Mouse (Mus musculus) left cerebral cortex, adult 18-20 months (tissue): ENCODE measurements around the gene Dcps. TPM values are rescaled to one million over a fixed set of nuclear protein-coding genes. Genes with fewer than 3 reads are reported as not detected.
A peak's percentile ranks its signal among the peaks of the same experiment; 100 is the strongest.

ENCODE experiments used
- DNase-seq, 2 experiments: peaks; one replicate each; pipeline ENCODE4 v3.0.0; 2021 to 2022; ENCODE audit warnings: low spot score in 2 of 2, mixed read lengths in 1 of 2
- total RNA-seq, 2 experiments: library from RNA; stranded (reverse); gene quantifications; 2 replicates each; pipeline ENCODE4 v1.2.3; 2021

Dcps gene
- total RNA-seq, 2 experiments from 2014 or later, result 14.7 to 18.6 TPM

DNA sequence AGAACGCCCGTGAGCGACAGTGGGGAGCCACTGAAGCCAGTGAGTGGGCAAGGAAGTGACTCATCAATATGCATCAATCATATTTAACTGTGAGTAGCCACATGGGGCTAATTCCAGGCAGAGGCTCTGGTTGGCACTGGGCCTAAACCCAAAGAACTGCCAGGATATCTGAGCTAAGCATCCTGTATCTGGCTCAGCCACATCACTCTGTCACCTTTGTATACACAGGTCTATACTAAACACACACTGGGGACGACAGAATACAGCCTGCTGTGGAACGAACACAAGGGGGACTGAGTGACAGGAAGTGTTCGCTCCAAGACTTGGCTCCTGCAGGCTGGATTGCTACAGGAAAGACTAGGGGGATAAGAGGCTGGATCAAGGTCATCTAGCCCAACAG is 40.3 kb downstream of the Dcps start:
- no peak for DNase-seq

DNA sequence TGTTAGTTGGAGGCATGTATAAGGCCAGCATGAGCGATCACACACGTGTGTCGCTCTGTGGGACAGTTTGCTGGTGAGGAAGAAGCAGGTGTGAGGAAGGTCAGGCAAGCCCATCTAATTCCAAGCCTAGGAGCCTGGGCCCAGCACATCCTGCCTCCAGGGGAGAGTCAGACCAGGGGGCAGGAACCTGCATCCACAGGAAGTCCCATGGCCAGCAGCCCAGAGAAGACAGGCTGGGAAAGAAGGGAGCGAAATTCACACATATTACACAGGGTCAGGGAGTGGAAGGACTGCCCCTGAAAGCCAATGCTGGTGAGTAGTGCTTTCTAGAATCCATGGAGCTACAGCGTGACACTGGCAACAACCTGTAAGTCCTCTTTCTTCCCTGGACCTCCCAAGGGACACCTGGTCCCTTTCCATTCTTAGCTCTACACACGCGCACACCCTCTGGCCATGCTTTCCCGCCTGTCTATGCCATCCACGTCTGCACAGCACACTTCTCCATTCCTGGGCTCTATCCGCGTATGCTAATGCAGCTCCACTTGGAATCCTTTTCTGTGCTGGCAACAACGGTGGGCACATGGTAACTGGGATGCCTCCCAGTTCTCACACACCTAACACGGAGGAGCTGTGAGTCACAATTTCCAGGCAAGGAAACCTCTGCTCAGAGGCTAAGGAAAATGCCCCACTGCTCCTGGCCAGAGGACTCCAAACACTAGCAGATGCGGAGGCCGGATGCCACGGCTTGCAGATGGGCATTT is 44.0 kb downstream of the Dcps start:
- peak; percentile 63 to 64 for DNase-seq

DNA sequence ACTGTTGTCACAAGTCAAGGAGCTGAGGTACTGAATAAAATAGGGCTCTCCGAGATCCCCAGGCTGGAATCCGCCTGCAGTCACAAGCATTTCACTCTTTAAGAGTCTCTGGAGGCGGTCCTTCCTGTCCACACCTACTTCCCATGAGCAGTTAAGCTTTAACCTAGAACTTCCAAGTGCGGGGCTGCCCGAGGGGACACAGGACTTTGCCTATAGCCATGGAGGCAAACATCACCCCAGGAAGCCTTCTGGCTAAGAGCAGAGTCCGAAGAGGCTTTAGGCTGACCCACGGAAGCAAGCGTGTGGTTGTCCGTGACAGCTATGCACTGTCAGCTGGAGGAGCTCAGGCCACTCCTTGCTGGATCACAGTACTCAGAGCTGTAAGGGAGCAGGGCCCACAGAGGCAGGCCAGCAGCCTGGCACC is 46.9 kb downstream of the Dcps start:
- no peak for DNase-seq

DNA sequence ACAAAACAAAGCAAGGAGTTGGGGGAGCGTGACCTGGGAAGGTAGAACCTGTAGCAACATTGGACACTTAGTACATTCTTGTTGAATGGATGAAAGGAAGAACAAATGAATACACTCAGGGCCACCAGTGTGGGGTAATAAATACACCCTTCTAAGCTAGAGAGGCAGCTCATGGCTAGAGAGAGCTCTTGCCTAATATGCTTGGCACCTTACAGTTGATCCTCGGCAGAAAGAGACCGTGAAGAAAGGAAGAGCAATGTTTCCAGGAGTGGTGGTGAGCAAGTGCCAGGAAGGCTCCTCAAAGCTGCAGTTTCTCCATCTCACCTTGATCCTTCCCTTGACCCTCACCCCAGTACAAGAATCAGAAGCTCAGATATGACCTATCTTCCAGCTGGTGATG is 47.3 kb downstream of the Dcps start:
- no peak for DNase-seq

DNA sequence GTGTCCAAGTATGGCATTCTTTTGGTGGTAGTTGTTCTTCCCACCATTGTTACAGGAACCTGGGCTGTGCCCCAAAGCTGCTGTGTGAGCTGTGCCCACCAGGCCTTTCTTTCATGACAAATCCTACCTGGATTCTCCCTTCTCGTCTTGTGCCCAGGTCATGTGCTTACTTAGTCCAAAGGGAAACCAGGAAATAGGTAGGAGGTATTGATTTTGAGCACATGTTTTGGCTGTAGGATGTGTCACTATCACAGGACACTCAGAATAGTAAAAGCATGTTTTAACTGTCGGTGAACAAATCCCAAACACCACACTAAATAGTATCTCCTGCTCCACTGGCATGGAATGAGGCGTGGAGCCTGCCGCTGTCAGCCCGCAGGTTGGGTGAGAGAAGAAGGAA is 48.3 kb downstream of the Dcps start:
- DNase-seq, result no peak

DNA sequence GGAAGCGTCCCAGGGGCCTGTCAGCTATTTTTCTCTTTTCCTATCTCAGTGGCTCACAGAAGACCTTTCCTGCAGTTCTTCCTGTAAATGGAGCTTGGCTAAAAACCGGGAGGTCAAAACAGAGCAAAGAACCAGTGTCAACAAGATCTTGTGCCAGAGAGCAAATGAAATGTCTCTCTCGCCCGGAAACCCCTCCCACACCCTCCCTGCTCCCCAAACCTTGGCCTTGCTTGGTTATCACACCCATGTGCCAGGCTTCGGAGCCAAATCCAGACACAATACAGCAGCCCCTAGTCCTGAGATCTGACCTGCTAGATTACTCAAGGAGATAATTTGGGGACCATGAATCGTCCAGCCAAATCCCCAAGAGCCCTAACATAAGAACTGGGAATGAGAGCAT is 48.7 kb downstream of the Dcps start:
- DNase-seq, result no peak

DNA sequence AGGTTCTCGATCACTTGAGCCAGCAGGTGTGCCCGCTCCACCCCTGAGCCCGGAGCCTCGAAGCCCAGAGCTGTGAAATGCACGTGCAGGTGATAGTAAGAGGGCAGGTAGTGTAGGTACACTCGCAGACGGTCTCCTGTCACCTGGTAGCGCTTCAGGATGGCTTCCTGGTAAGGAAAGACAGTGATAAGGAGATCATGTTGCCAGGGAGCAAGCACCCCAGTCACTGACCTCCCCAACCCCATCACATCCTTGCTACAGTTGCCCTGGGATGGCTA is 51.2 kb downstream of the Dcps start:
- no peak for DNase-seq

DNA sequence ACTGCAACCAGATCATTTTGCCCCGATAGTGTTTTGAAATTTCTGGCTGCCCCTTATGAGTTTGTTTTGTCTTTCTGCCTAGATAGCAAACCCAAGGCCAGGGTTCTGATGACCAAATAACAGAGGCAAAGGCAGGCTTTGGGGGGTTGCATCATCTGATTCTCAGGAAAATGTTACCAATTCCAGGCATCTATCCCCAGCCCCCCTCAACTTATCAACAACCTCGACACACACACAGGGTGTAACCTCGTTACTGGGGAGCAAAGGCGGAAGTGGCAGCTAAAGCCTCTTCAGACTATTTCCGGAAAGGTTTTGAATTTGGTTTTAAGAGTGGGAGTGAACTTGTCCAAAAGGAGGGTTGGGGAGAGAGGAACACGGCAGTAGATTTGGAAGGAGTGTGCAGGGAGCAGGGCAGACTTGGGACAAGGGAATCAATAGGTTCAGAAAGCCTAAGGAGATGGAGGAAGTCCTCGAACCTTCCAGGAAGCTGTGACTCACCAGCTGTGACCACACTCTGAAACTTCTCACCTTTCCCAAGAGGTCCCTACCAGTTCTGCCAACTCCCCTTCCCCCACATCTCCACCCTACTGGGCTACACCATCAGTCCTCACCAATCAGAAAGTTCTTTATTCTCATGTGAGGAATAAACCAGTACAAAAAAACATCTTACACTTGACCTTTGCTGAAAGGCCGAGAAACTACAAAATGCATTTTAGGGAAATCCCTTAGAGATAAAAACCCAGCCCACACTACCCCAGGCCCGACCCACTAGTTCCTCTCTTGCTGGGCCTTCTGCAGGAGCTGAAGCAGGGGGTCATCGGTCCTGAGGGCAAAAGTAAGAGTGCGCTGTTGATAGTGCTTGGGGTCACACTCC is 51.8 kb downstream of the Dcps start:
- no peak for DNase-seq

DNA sequence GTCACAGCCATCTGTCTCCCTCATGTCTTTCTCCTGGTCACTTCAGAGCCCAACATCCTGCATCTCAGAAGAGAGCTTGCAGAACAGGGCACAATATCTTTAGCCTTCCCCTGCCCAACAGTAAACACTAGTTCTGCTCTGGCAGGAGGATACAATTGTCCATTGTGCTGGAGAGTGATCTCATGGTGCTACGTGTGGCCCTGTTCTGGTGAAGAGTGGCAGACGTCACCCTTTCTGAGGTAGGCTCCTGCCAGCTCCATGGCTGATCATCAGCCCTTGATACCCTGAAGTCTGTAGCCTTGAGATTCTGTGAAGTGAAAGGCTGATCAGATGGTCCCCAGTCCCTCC is 52.4 kb downstream of the Dcps start:
- no peak for DNase-seq

DNA sequence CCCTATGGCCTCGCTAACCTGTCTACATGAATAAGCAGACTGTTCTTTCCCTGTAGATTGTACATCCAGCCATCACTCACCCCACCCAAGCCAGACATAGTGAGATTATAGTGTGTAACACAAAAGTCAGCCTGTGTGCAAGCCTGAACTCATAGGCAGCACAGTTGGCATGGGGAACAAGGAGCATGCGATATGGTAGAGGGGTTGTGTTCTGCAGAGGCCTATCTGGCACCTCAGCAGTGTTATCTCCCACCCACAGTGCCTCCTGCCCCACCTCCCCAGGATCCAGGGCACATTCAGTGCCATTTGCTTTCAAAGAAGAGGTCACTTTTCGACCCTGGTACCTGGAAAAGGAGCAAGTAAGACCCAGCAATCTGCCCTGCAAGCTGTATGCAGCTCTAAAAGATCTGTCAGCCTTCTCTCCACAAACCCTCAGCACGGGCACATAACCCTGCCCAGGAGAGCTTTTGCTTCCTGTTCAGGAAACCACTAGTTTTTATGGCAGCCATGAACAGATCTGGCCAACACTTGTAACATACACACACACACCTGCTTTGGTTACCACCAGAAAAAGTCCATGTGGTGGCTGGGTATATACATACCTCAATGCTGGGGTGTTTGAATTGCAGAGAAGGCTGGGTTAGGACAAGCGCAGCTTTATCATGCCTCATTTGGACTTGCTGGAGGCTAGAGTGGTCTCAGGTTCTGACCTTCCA is 53.2 kb downstream of the Dcps start:
- DNase-seq, result no peak

DNA sequence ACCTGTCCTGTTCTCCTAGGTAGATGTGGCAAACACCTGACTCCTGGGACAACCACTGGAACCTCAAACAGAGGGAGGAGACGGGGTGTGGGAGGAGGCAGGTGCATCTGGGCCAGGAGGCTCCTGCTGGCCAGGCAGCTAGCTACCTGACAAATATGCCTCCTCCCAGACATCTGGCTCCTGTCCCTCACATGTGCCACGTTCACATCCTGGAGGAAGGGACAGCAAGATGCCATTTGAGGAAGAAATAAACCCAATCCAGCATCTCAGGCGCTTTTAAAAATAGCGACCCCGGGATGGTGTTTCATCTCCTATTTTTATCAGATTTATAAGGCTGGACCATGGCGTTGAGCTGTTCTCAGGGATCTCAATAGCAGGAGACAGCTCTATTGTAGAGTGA is 56.7 kb downstream of the Dcps start, which contains the start of gene St3gal4:
Gene St3gal4, minus strand, starts transcription at position 101 of the 400 bp plus-strand sequence.
- DNase-seq, result no peak

DNA sequence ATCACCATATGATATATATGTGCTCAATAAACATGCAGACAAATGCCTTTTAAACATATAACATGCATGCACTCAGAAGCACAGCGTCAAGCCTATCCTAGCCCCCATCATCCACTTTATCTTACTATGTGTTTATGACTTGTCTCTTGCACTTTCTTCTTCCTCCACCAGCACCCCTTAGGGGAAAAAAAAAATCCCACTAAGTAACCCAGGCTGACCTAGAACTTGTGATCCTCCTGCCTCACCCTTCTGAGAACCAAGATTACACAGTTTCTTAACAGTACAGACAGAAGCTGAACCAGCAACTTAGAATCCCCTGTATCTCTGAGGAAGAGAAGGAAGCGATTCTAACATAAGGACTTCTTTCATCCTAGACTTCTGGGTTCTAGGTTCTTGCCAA is 57.3 kb downstream of the Dcps start:
- DNase-seq, result no peak

DNA sequence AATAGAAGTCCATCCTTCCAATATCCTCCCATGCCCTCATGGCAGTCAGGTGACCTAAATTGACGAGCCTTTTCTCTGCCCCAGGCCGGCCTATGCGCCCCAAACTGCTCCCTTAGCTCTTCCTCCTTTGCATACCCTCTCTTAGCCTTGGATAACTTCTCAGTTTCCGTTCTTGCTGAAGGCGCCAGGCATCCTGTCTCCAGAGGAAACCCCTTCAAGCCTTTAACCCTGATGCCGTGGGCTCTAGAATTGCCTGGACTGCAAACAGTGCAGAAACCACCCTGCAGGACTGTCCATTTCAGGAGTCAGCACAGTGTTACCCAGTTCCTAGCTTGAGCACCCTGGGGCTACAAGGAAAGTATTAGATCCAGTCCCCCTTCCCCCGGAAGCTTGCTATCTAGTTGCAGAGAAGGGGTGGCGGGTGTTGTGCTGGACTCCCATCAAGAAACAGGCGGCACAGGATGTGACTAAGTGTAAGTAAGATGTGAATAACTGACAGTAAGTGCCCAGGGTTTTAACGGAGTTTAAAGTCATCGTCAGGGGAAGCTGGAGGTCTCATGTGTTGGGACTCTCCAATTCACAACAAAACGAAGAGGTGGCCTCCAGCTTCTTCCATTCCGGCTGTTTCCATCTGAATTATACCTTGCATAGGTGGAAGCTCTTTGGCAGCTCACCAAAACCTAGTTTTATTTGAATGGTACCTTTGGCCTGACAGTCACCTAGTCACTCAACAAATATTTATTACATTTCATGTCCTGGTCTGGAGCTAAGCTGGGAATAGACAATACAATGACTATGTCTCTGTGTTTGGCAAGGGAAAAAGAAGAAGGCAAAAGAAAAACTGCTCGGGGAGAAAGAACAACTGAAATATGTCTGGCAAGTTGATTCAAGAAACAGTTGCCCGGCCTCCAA is 58.2 kb downstream of the Dcps start:
- DNase-seq, result no peak

DNA sequence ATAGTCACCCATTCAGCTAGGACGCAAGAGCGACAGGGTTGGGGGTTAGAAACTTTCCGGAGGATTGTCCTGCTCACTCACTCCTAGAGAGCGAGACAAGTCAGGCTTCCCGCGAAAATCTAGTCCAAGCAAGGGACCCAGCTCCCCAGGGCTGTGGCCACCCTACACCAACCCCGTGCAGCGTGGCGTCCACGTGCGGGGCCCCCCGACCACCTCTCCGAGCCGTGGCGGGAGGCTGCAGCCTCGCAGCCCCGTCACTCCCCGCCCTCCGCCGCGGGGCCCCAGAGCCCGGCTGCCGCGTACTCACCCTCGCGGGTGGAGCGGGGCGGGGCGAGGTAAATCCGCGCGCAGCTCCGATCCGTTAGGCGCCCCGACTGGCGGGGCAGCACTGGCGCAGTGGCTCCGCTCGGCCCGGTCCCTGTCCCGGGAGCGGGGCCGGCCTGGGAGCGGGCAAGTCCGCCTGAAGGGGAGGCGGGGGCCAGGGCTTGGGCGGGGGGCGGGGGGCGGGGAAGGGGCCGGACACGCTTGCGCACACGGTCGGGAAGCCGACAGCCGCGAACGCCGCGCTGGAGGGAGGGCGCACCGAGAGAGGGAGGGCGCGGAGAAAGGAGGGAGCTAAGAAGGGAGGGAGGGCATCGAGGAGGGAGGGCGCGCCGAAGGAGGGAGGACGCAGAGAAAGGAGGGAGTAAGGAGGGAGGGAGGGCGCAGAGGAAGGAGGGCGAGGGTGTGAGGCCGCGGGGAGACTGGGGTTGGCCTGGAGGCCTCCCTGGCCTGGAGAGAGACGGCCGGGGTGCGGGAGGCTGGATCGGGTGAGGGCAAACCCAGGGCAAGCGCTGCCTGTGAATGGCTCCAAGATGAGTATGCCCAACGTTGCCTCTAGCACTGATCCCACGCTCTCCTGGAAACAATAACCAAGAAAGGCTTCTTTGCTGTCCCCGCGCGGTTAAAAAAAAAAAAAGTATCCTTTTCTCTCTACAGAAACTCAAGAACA is 59.2 kb downstream of the Dcps start:
- peak; percentile 45 to 72 for DNase-seq

DNA sequence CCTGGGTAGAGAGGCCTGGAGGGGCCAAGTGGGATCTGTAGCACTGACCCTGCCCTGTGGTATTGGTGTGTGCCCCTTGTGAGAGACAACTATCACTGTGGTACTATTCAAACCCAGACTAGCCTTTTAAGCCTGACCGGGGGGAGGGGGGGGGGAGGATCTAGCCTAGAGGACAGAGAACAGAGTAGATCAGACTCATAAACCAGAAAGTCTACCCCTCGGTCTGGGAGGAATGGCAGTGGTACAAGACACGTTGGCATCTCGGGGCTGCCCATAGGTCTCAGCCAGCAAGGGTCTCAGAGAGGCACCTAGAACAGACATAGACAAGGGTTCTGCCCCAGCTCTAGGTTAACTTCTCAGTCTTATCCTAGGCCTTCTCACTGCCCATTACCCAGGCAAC is 60.1 kb downstream of the Dcps start:
- DNase-seq, result no peak

DNA sequence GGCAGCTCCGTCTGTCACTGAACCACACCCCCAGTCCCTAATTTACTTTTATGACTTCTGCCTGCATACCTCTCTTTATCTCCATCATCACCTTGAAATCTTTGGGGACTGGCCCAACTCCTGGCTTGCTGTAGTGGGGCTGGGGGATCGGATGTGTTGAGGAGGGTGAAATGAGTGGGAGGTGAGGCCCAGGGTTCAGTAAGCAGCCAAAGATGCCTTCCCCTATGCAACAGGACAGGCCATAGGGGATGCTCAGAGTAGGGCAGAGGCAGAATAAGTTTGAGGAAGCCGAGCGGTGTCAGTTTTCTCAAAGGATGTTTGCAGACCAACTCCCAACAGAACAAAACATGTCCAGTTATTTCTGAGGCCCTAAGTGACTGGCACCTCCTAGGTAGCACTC is 60.6 kb downstream of the Dcps start:
- no peak for DNase-seq

DNA sequence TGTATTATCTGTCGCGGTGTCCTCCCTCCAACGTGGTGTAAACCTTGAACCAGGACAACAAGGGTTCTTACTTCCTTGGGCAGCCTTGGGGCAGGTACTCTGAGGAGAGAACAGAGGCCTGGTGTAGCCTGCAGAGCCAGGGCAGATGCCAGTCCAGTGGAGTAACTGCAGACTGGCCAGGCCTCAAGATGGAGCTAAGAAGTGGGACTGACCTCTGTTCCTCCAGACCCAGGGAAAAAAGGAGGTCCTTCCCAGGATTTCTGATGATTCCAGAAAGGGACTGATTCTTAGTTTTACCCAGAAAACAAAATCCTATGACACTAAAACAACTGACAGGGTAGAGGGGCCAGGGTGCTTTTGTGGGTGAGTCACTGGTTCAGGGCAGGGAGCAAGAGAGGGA is 61.6 kb downstream of the Dcps start:
- no peak for DNase-seq

DNA sequence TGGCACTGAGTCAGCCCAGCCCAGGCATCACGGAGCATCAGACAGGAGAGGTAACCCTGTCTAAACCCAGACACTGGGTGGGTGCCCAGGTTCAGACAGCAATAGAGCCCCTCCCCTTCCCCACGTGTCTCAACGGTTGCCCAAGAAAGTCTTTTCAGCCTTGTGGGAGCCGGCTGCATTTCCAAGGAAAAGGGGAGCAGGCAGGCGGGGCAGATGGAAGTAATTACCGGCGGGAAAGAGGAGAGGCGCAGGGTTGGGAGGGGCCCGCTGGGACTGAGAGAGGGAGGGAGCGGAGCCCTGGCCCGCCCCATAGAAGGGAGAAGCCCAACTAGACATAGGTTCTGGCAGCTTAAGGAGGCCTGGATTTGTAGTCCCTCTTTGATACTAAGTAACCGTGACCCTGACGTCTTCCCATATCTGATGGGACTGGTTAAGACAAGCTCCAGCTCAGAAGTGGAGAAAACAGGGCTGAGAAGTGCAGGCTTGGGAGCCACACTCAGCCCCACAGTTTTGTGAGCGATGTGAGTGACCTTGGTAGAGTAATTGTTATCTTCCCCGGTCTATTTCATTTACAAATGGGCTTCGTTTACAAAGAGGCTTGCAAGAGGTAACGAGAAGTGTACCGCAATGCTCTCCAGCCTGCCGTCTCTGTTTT is 63.8 kb downstream of the Dcps start:
- DNase-seq, result peak in 1 of 2 experiments; percentile 26

DNA sequence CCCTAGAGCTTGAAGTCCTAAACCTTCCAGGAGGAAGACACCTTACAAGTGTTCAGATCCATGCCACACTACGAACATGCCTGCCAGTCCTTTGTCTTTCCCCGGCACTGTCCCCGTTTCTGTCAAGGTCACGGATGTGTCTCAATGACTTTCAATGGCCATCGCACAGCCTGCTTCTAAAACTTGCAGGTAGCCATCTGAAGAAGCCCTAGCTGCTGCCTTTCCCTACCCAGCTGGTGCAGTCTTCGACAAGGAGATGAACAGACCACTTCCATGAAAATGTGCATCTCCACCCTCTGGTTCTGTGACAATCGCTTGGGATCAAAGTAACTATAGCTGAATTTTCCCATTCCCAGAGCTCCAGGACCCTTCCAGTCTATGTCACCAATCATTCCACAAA is 64.4 kb downstream of the Dcps start:
- DNase-seq, result no peak
